Mouse (Mus musculus): Measurements from ENCODE around the gene Brca1. TPM values are rescaled to one million over a fixed set of nuclear protein-coding genes. Genes with fewer than 3 reads are reported as not detected.
"Not testable (repeated sequence)": the region's sequence is repeated elsewhere in the genome, so short reads cannot be mapped to it uniquely, and the experiment has no call there.

The Brca1 gene
- polyA plus RNA-seq, 1 experiment from 2014 or later = 21.0 TPM

DNA sequence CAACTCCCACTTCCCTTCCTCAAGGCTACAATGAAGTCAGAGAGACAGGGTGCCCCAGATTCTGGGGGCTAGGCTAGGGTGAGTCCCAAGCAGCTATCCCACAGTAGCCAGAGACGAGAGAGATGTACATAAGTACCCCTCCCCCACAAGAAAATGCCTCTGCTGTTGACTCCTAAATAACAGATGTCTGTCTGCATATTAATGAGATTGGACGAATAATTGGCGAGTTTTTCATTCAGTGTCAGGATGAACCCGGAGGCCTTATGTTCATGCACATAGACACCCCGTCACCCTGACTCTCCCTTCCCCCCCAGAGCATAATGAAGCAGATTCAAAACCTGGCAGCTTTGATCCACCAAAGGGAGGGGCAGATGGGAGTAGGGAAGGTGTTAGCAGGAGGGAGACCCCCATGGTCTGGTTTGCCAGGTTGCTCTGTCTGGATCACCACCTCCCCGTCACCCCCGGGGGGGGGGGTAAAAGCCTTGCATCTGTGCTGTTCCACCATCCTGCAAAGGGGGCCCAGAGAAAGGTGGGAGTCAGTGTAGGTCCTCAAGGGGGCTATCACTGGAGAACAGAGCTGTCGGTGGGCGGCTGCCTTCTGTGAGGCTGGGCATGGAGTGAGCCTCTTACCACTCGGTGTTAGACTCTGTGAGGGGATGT lies 74.1 kb downstream of the Brca1 start:
- no peaks in the 10 kb centered on the region for H3K36me3 ChIP-seq (ENCODE audit: insufficient read depth)
- WGBS = 59% methylated on average over 10 of the region's 10 CpGs
- TF ChIP-seq CTCF (IDR thresholded peaks at IDR 0.05; ENCODE audit: low read depth) = no peak
- no peak overlapping the region for H3K4me2 ChIP-seq
- no peak overlapping the region for H3K4me3 ChIP-seq (ENCODE audit: low read depth, low read length)
- DNase-seq = no peak
- H3K9me3 ChIP-seq (ENCODE audit: low read depth, low read length) = no peaks in the 10 kb centered on the region
- no peak overlapping the region for H3K27ac ChIP-seq (ENCODE audit: low read depth)
- ATAC-seq (ENCODE audit: insufficient read depth) = no peak
- no peaks in the 10 kb centered on the region for H3K4me1 ChIP-seq (ENCODE audit: insufficient read depth)
- H3K9ac ChIP-seq = no peak overlapping the region
- no peaks in the 10 kb centered on the region for H3K27me3 ChIP-seq (ENCODE audit: insufficient read depth, low read length)

DNA sequence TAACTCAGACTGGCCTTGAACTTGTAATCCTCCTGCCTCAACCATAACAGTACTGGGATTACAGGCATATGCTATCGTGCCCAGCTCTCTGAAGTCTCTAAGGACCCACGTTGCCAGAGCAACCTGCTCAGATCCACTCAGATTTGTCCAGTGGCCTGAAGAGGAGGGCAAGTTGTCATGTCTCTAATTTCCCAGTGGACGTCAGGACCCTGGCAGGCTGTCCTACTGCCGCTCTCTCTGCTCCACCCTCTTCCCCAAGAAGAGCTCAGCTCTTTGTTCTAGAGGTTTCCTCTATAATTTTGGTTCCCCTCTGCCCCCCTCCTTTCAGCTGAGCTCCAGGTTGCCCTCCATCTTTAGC lies 74.6 kb downstream of the Brca1 start:
- no peak for TF ChIP-seq CTCF (IDR thresholded peaks at IDR 0.05; ENCODE audit: low read depth)
- 43% methylated on average over 4 of the region's 4 CpGs for WGBS
- no peak overlapping the region for H3K27ac ChIP-seq (ENCODE audit: low read depth)
- H3K9ac ChIP-seq = no peak overlapping the region
- no peak overlapping the region for H3K4me3 ChIP-seq (ENCODE audit: low read depth, low read length)
- H3K9me3 ChIP-seq (ENCODE audit: low read depth, low read length) = no peaks in the 10 kb centered on the region
- ATAC-seq (ENCODE audit: insufficient read depth) (no peak), DNase-seq (no peak)
- H3K4me2 ChIP-seq = no peak overlapping the region
- no peaks in the 10 kb centered on the region for H3K36me3 ChIP-seq (ENCODE audit: insufficient read depth)
- no peaks in the 10 kb centered on the region for H3K27me3 ChIP-seq (ENCODE audit: insufficient read depth, low read length)
- no peaks in the 10 kb centered on the region for H3K4me1 ChIP-seq (ENCODE audit: insufficient read depth)

DNA sequence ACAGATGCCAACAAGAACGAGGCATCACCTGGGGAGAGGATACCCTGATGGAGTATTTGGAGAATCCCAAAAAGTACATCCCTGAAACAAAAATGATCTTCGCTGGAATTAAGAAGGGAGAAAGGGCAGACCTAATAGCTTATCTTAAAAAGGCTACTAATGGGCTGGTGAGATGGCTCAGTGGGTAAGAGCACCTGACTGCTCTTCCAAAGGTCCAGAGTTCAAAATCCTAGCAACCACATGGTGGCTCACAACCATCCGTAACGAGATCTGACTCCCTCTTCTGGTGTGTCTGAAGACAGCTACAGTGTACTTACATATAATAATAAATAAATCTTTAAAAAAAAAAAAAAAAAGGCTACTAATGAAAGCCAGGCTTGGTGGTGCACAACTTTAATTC lies 75.4 kb downstream of the Brca1 start:
- 86% methylated on average over 4 of the region's 4 CpGs for WGBS

DNA sequence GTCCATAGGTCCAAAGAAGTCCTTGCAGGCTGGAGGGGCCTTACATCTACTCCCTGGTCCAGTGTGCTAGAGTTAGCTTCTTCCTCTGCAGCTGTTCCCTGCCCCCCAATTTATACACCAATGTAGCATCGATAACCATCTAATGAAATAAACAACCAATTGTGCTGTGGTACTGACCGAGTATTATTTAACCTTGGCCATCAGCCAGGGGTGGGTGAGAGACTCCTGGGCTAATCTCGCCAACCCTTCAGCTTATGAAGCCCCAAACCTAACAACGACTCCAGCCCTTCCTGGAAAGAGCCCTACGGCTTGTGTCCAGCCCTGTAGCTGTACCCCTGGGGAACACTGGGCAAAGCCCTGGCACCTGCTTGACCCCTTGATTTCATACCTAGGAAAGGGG lies 77.5 kb downstream of the Brca1 start:
- no peak overlapping the region for H3K9ac ChIP-seq
- H3K4me1 ChIP-seq (ENCODE audit: insufficient read depth) = no peaks in the 10 kb centered on the region
- no peaks in the 10 kb centered on the region for H3K36me3 ChIP-seq (ENCODE audit: insufficient read depth)
- H3K4me2 ChIP-seq = no peak overlapping the region
- no peaks in the 10 kb centered on the region for H3K27me3 ChIP-seq (ENCODE audit: insufficient read depth, low read length)
- H3K4me3 ChIP-seq (ENCODE audit: low read depth, low read length) = no peak overlapping the region
- no peaks in the 10 kb centered on the region for H3K9me3 ChIP-seq (ENCODE audit: low read depth, low read length)
- H3K27ac ChIP-seq (ENCODE audit: low read depth) = no peak overlapping the region
- DNase-seq (no peak), ATAC-seq (ENCODE audit: insufficient read depth) (no peak)
- no peak for TF ChIP-seq CTCF (IDR thresholded peaks at IDR 0.05; ENCODE audit: low read depth)
- WGBS = 62% methylated on average over 5 of the region's 5 CpGs

More for the DNA sequence above, 75.4 kb downstream of the Brca1 start:
- not testable (repeated sequence) for DNase-seq; H3K4me2 ChIP-seq; ATAC-seq (ENCODE audit: insufficient read depth); H3K4me3 ChIP-seq (ENCODE audit: low read depth, low read length); H3K9ac ChIP-seq; H3K27me3 ChIP-seq (ENCODE audit: insufficient read depth, low read length); H3K4me1 ChIP-seq (ENCODE audit: insufficient read depth); H3K36me3 ChIP-seq (ENCODE audit: insufficient read depth); H3K27ac ChIP-seq (ENCODE audit: low read depth); H3K9me3 ChIP-seq (ENCODE audit: low read depth, low read length)

DNA sequence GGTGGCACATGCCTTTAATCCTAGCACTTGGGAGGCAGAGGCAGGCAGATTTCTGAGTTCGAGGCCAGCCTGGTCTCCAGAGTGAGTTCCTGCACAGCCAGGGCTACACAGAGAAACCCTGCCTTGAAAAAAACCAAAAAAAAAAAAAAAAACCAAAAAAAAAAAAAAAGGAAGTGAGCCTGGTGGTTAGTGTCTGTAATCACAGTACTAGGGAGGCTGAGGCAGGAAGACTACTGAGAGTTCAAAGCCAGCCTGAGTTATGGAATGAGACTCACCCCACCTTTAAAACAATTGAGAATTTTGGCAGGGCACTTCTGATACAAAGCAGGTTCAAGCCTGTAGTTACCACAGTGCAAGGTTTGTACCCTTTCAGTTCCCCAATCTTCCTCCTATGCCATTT lies 78.1 kb downstream of the Brca1 start:
- WGBS = 62% methylated on average over 1 of the region's 1 CpGs

DNA sequence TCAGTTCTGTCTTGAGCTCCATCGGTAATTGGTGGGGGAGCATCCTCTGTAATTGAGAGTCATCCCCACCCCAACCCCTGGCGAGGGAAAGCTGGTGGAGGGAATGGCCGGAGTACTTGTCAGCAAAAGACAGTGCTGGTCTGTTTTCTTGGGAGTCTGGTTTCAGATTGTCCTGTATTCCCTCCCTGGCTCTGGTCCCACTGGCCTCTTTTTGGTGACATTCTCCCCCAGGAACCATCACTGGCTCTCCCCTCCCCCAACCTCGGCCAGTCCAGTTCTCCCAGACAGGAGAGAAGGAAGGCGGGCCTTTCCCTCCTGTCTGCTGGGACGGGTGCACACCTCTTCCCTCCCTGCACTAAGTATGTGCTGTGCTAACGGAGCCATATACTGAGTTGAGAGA lies 79.4 kb downstream of the Brca1 start:
- Histone ChIP-seq H3K4me1 (ENCODE audit: insufficient read depth) (no peaks in the 10 kb centered on the region), H3K27me3 (ENCODE audit: insufficient read depth, low read length) (no peaks in the 10 kb centered on the region), H3K27ac (ENCODE audit: low read depth) (no peak overlapping the region), H3K4me2 (no peak overlapping the region), H3K9me3 (ENCODE audit: low read depth, low read length) (no peaks in the 10 kb centered on the region), H3K4me3 (ENCODE audit: low read depth, low read length) (no peak overlapping the region), H3K9ac (no peak overlapping the region), H3K36me3 (ENCODE audit: insufficient read depth) (no peaks in the 10 kb centered on the region)
- DNase-seq (no peak), ATAC-seq (ENCODE audit: insufficient read depth) (no peak)
- 37% methylated on average over 7 of the region's 7 CpGs for WGBS
- no peak for TF ChIP-seq CTCF (IDR thresholded peaks at IDR 0.05; ENCODE audit: low read depth)

More for the DNA sequence above, 78.1 kb downstream of the Brca1 start:
- not testable (repeated sequence) for DNase-seq; H3K4me1 ChIP-seq (ENCODE audit: insufficient read depth); H3K4me3 ChIP-seq (ENCODE audit: low read depth, low read length); H3K9ac ChIP-seq; H3K9me3 ChIP-seq (ENCODE audit: low read depth, low read length); H3K4me2 ChIP-seq; H3K36me3 ChIP-seq (ENCODE audit: insufficient read depth); H3K27ac ChIP-seq (ENCODE audit: low read depth); ATAC-seq (ENCODE audit: insufficient read depth); H3K27me3 ChIP-seq (ENCODE audit: insufficient read depth, low read length)

DNA sequence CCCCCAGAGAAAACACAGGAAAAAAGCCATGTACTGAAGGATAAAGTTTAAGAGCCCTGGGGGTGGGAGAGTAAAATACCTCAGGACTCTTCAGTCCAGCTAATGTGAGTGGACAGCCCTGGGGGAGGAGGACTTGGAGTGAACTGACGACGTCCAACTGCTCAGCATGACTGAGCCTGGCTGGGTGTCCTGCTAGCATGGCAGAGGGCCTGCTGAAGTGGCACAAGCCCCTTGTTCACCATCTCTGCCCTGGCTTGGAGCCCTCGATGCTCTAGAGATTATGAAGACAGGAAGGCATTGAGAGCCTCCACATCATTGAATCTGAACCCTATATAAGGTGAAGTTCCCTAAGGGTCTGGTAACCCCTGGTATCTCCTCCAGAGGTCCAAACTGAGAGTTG lies 79.8 kb downstream of the Brca1 start:
- DNase-seq = no peak
- Histone ChIP-seq H3K4me2 (no peak overlapping the region), H3K36me3 (ENCODE audit: insufficient read depth) (no peaks in the 10 kb centered on the region), H3K9ac (no peak overlapping the region), H3K9me3 (ENCODE audit: low read depth, low read length) (no peaks in the 10 kb centered on the region), H3K27ac (ENCODE audit: low read depth) (no peak overlapping the region), H3K27me3 (ENCODE audit: insufficient read depth, low read length) (no peaks in the 10 kb centered on the region), H3K4me3 (ENCODE audit: low read depth, low read length) (no peak overlapping the region), H3K4me1 (ENCODE audit: insufficient read depth) (no peaks in the 10 kb centered on the region)
- WGBS = 47% methylated on average over 3 of the region's 3 CpGs
- no peak for TF ChIP-seq CTCF (IDR thresholded peaks at IDR 0.05; ENCODE audit: low read depth)
- no peak for ATAC-seq (ENCODE audit: insufficient read depth)

DNA sequence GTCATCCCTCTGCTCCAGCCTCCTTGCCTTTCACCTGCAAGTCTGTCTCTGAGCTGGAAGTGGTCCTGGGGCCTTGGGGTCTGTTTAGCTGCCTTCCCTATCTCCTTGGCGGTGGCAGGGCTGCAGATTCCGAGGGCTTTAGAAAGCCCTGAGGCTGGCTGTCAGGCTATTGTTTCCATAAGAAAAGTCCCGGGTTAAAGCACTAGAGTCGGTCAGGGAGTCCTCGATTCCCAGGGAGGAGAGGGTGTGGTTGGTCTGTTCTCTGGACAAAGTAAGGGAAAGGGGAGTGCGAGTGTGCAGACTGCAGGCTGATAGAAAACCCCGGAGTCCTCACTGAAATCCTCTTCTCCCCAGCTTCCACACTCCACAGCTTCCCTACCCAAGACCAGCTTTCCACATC lies 81.5 kb downstream of the Brca1 start:
- WGBS = 49% methylated on average over 7 of the region's 7 CpGs
- DNase-seq = no peak

More for the DNA sequence above, 81.5 kb downstream of the Brca1 start:
- H3K36me3 ChIP-seq (ENCODE audit: insufficient read depth) = no peaks in the 10 kb centered on the region
- TF ChIP-seq CTCF (IDR thresholded peaks at IDR 0.05; ENCODE audit: low read depth) = no peak
- no peak overlapping the region for H3K27ac ChIP-seq (ENCODE audit: low read depth)
- no peaks in the 10 kb centered on the region for H3K27me3 ChIP-seq (ENCODE audit: insufficient read depth, low read length)
- H3K4me2 ChIP-seq = no peak overlapping the region
- H3K4me3 ChIP-seq (ENCODE audit: low read depth, low read length) = no peak overlapping the region
- no peaks in the 10 kb centered on the region for H3K4me1 ChIP-seq (ENCODE audit: insufficient read depth)
- no peak overlapping the region for H3K9ac ChIP-seq
- ATAC-seq (ENCODE audit: insufficient read depth) = no peak
- no peaks in the 10 kb centered on the region for H3K9me3 ChIP-seq (ENCODE audit: low read depth, low read length)

Data from lung, embryonic 14.5 days (tissue).